Mouse (Mus musculus): Measurements from ENCODE around the gene Plin3. TPM values are rescaled to one million over a fixed set of nuclear protein-coding genes. Genes with fewer than 3 reads are reported as not detected.

The Plin3 gene
- total and polyA plus RNA-seq, 3 experiments: 6.6 to 13.1 TPM; not detected in 1

DNA sequence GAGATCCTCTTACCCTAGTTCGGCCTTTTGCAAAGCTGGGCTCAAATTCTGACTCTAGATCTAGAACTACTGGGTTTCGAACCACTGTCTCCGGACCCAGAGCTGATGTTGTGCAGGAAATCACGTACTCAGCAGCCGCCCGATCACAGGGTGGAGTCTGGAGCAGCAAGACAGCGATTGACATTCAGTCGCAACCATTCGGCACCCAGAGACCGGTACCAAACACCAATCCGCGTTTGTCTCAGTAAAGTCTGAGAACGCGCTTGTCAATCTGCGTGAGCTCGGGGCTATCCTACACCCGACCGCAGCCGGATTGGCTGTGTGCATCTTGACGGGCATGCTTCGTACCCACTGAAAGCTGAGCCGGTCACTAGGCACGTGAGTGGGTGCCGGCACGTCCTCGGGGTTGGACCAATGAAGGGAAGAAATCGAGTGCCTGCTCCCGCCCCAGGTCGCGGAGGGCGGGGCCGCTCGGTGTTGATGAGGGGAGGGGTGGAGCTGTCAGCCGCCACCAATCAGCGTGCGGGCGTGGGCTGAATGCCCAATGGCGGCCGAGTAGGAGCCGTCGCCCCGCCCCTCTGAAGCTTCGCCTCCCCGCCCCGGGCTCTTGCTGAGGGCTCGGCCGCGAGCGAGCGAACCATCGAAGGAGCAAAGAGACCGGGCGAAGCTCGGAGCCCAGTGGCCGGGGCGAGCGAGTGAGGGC, 32.9 kb upstream of the Plin3 start, which contains the start of gene Kdm4b:
TSS of gene Kdm4b (plus strand) at position 613 of the 703 bp plus-strand sequence.
- Histone ChIP-seq H3K4me3 (ENCODE audit: control insufficient read depth in 1 of 2, insufficient read depth in 1 of 2, low read depth in 2 of 2, low read length in 2 of 2) (peak within 1 kb of the TSS; percentile 67 to 84), H3K27me3 (ENCODE audit: control insufficient read depth in 1 of 2, insufficient read depth in 2 of 2, low read length in 2 of 2) (no peaks in the 10 kb centered on the region), H3K79me2 (ENCODE audit: control insufficient read depth, insufficient read depth, low read length, poor library complexity) (peaks cover 14% of the 10 kb centered on the region), H3K9ac (ENCODE audit: control insufficient read depth, low read depth, low read length, poor library complexity, severe bottlenecking) (peak within 1 kb of the TSS; percentile 85), H3K27ac (ENCODE audit: control insufficient read depth, low read depth, low read length) (peak within 1 kb of the TSS; percentile 81), H3K4me1 (ENCODE audit: control insufficient read depth in 1 of 2, insufficient read depth in 2 of 2, low read length in 2 of 2) (peaks cover 2 to 14% of the 10 kb centered on the region in 2 experiments), H3K36me3 (ENCODE audit: control insufficient read depth in 1 of 2, insufficient read depth in 2 of 2, low read length in 2 of 2) (peaks cover 0 to 13% of the 10 kb centered on the region in 2 experiments; a peak in 3 of 4 replicates), H3K9me3 (replicated peaks; ENCODE audit: insufficient read depth, low read length) (no peaks in the 10 kb centered on the region)
- peak; percentile 99 for DNase-seq (ENCODE audit: low read depth, low spot score)
- TF ChIP-seq ZC3H11A (IDR thresholded peaks at IDR 0.05; ENCODE audit: low read depth, low read length): no peak
- no peak for TF ChIP-seq GABPA (IDR thresholded peaks at IDR 0.05; ENCODE audit: low read depth, low read length)
- TF ChIP-seq NELFE (IDR thresholded peaks at IDR 0.05; ENCODE audit: low read depth, low read length): peak; percentile 56
- TF ChIP-seq RCOR1 (IDR thresholded peaks at IDR 0.05; ENCODE audit: low read depth, low read length): peak; percentile 3
- peak; percentile 82; the same call in 1 of the 2 replicates for TF ChIP-seq MAZ (IDR thresholded peaks at IDR 0.05; ENCODE audit: low read depth, low read length)
- peak in 1 of 2 experiments; percentile 69; a peak in 1 of 4 replicates for TF ChIP-seq POLR2A (IDR thresholded peaks at IDR 0.05; ENCODE audit: control insufficient read depth in 1 of 2, insufficient read depth in 1 of 2, low read depth in 1 of 2, low read length in 2 of 2, poor library complexity in 1 of 2)
- 0 out of 2 replicates have a peak, but pooled peaks have one; percentile 15 for TF ChIP-seq TCF12 (IDR thresholded peaks at IDR 0.05; ENCODE audit: low read depth, low read length)
- peak; percentile 98 for TF ChIP-seq USF1 (IDR thresholded peaks at IDR 0.05; ENCODE audit: low read depth, low read length)
- no peak for TF ChIP-seq MEF2A (IDR thresholded peaks at IDR 0.05; ENCODE audit: extremely low read depth, insufficient replicate concordance, low read depth, low read length, poor library complexity, severe bottlenecking)
- peak; percentile 51; the same call in 1 of the 2 replicates for TF ChIP-seq NRF1 (IDR thresholded peaks at IDR 0.05; ENCODE audit: insufficient read depth, low read depth, low read length, poor library complexity, severe bottlenecking)
- no peak for TF ChIP-seq EP300 (IDR thresholded peaks at IDR 0.05; ENCODE audit: low read depth in 1 of 2, low read length in 2 of 2)
- TF ChIP-seq MYB (IDR thresholded peaks at IDR 0.05; ENCODE audit: low read depth, low read length): no peak
- TF ChIP-seq CHD2 (IDR thresholded peaks at IDR 0.05; ENCODE audit: low read length): peak; percentile 84
- TF ChIP-seq UBTF (IDR thresholded peaks at IDR 0.05; ENCODE audit: borderline replicate concordance, insufficient read depth, low read depth, low read length): no peak
- peak; percentile 41; the same call in 1 of the 2 replicates for TF ChIP-seq TBP (IDR thresholded peaks at IDR 0.05; ENCODE audit: low read depth, low read length)
- TF ChIP-seq POLR2AphosphoS2 (IDR thresholded peaks at IDR 0.05; ENCODE audit: low read length): peak; percentile 75
- peak; percentile 57; the same call in 1 of the 2 replicates for TF ChIP-seq ZMIZ1 (IDR thresholded peaks at IDR 0.05; ENCODE audit: low read depth, low read length)
- peak; percentile 63 for TF ChIP-seq MYC (IDR thresholded peaks at IDR 0.05; ENCODE audit: low read depth, low read length)
- TF ChIP-seq POLR2AphosphoS5 (IDR thresholded peaks at IDR 0.05; ENCODE audit: borderline replicate concordance, low read depth, low read length): no peak
- TF ChIP-seq HCFC1 (IDR thresholded peaks at IDR 0.05; ENCODE audit: low read depth, low read length): peak; percentile 75; the same call in 1 of the 2 replicates
- TF ChIP-seq MAFK (IDR thresholded peaks at IDR 0.05; ENCODE audit: borderline replicate concordance, low read depth, low read length): no peak
- no peak for TF ChIP-seq GATA1 (IDR thresholded peaks at IDR 0.05; ENCODE audit: low read depth, low read length)
- peak; percentile 84 for TF ChIP-seq MXI1 (IDR thresholded peaks at IDR 0.05; ENCODE audit: low read depth, low read length)
- peak; percentile 100 for TF ChIP-seq BHLHE40 (IDR thresholded peaks at IDR 0.05; ENCODE audit: borderline replicate concordance, low read depth, low read length)
- no peak for TF ChIP-seq E2F4 (IDR thresholded peaks at IDR 0.05; ENCODE audit: borderline replicate concordance, low read depth, low read length)
- no peak; the same call in 1 of the 2 replicates for TF ChIP-seq SIN3A (IDR thresholded peaks at IDR 0.05; ENCODE audit: low read length)
- TF ChIP-seq ZKSCAN1 (IDR thresholded peaks at IDR 0.05; ENCODE audit: low read depth, low read length): no peak
- no peak; the same call in 1 of the 2 replicates for TF ChIP-seq CHD1 (IDR thresholded peaks at IDR 0.05; ENCODE audit: low read depth, low read length)
- TF ChIP-seq JUND (IDR thresholded peaks at IDR 0.05; ENCODE audit: low read depth, low read length): no peak
- TF ChIP-seq TAL1 (IDR thresholded peaks at IDR 0.05; ENCODE audit: low read length): no peak
- TF ChIP-seq KAT2A (conservative IDR thresholded peaks at IDR 0.05; ENCODE audit: low read depth, low read length): no peak; the same call in 1 of the 2 replicates
- TF ChIP-seq SMC3 (IDR thresholded peaks at IDR 0.05; ENCODE audit: low read depth, low read length): no peak
- no peak for TF ChIP-seq ZNF384 (IDR thresholded peaks at IDR 0.05; ENCODE audit: low read depth, low read length)
- peak; percentile 28 to 76; a peak in 3 of 4 replicates for TF ChIP-seq USF2 (IDR thresholded peaks at IDR 0.05; ENCODE audit: borderline replicate concordance in 1 of 2, insufficient read depth in 1 of 2, low read depth in 1 of 2, low read length in 2 of 2)
- peak; percentile 53 for TF ChIP-seq ELF1 (IDR thresholded peaks at IDR 0.05; ENCODE audit: low read depth, low read length)

All from MEL (cell line).